In genomic region chr14:29438666-29439065, GRCm38 (mm10) we compare ENCODE assay signal across 21 mouse cellular contexts.
DNase-seq lines count a peak whose midpoint lies in the region; ATAC-seq and TF ChIP-seq lines count a peak whose summit lies in the region.
"Had no signal": no experiment of that assay in that cellular context is flagged by ENCODE, and none has a peak within 500 bp of the region (broad histone marks: within the 10 kb centered on the region; RNA-seq: fewer than 3 reads in every experiment).

No protein-coding gene starts in this region.

- no peak overlapping the region for H3K9ac ChIP-seq in midbrain, embryonic 11.5 days (ENCODE audit: low read length)
- no peak overlapping the region for H3K9ac ChIP-seq in midbrain, embryonic 15.5 days
- H3K9ac ChIP-seq: forebrain, embryonic 13.5 days; hindbrain, embryonic 14.5 days; liver, embryonic 15.5 days had no signal

- H3K9me3 ChIP-seq in midbrain, embryonic 11.5 days (ENCODE audit: control insufficient read depth, low read length) = no peaks in the 10 kb centered on the region
- H3K9me3 ChIP-seq in midbrain, embryonic 15.5 days = no peaks in the 10 kb centered on the region
- H3K9me3 ChIP-seq: forebrain, embryonic 13.5 days; limb, embryonic 10.5 days; liver, embryonic 15.5 days had no signal

- no peaks in the 10 kb centered on the region for H3K4me1 ChIP-seq in kidney, adult 2 months (ENCODE audit: control insufficient read depth, insufficient read depth, low read length)
- peaks cover 11% of the 10 kb centered on the region for H3K4me1 ChIP-seq in midbrain, embryonic 11.5 days (ENCODE audit: control insufficient read depth, insufficient read depth, low read length)
- H3K4me1 ChIP-seq in midbrain, embryonic 15.5 days = peaks cover 14% of the 10 kb centered on the region
- H3K4me1 ChIP-seq: liver, embryonic 15.5 days; megakaryocyte, embryonic 14.5 days had no signal

- H3K36me3 ChIP-seq in kidney, adult 2 months (ENCODE audit: control insufficient read depth, insufficient read depth, low read length) = no peaks in the 10 kb centered on the region
- no peaks in the 10 kb centered on the region for H3K36me3 ChIP-seq in midbrain, embryonic 11.5 days (ENCODE audit: control insufficient read depth, insufficient read depth, low read length)
- no peaks in the 10 kb centered on the region for H3K36me3 ChIP-seq in midbrain, embryonic 15.5 days (replicated peaks)
- H3K36me3 ChIP-seq: limb, embryonic 10.5 days; liver, embryonic 15.5 days had no signal

- H3K27ac ChIP-seq in kidney, adult 2 months (ENCODE audit: insufficient read depth, low read depth, low read length) = no peak overlapping the region
- 0 out of 2 replicates have a peak overlapping the region, but pooled peaks have one; percentile 18 for H3K27ac ChIP-seq in layer of hippocampus, adult 2 months
- no peak overlapping the region for H3K27ac ChIP-seq in midbrain, embryonic 11.5 days (ENCODE audit: low read depth, low read length)
- no peak overlapping the region for H3K27ac ChIP-seq in midbrain, embryonic 15.5 days
- H3K27ac ChIP-seq: forebrain, embryonic 13.5 days; hindbrain, embryonic 14.5 days; left cerebral cortex, adult 2 months; limb, embryonic 10.5 days; liver, embryonic 15.5 days had no signal

- no peaks in the 10 kb centered on the region for H3K27me3 ChIP-seq in kidney, adult 2 months (replicated peaks; ENCODE audit: control insufficient read depth, insufficient read depth, low read length)
- no peaks in the 10 kb centered on the region for H3K27me3 ChIP-seq in midbrain, embryonic 11.5 days (ENCODE audit: control insufficient read depth, insufficient read depth, low read length)
- no peaks in the 10 kb centered on the region for H3K27me3 ChIP-seq in midbrain, embryonic 15.5 days (replicated peaks)
- H3K27me3 ChIP-seq: forebrain, embryonic 13.5 days; liver, embryonic 15.5 days; megakaryocyte, embryonic 14.5 days had no signal

- ATAC-seq in midbrain, embryonic 11.5 days (ENCODE audit: low FRiP score) = no peak
- ATAC-seq in midbrain, embryonic 15.5 days (replicated peaks) = no peak
- ATAC-seq: forebrain, embryonic 13.5 days; inflammation-experienced regulatory T-cells, adult 6 months had no signal

- no peak overlapping the region for H3K4me2 ChIP-seq in midbrain, embryonic 11.5 days
- no peak overlapping the region for H3K4me2 ChIP-seq in midbrain, embryonic 15.5 days
- H3K4me2 ChIP-seq: forebrain, embryonic 13.5 days; hindbrain, embryonic 14.5 days; liver, embryonic 15.5 days had no signal

- no peak for TF ChIP-seq POLR2A in kidney, adult 2 months (IDR thresholded peaks at IDR 0.05; ENCODE audit: low read depth, low read length)

- peak; percentile 10 for DNase-seq in kidney, adult 2 months
- no peak for DNase-seq in kidney, adult 9 months
- no peak for DNase-seq in layer of hippocampus, adult 2 months (ENCODE audit: low spot score in 2 of 2)
- DNase-seq in layer of hippocampus, adult 11-12 months (ENCODE audit: low spot score) = no peak
- peak; percentile 44 for DNase-seq in midbrain, embryonic 11.5 days (ENCODE audit: low spot score, missing footprints)
- no peak for DNase-seq in yolk sac, embryonic 10.5 days (ENCODE audit: low spot score)
- DNase-seq: adrenal gland, postnatal 10 days; cerebellum, adult 18-20 months; cerebellum, postnatal 25 days; embryo, embryonic 11 days; heart, postnatal 14 days; liver; thymus, postnatal 14 days had no signal

- no peak for TF ChIP-seq CTCF in kidney, adult 2 months (conservative IDR thresholded peaks at IDR 0.05; ENCODE audit: insufficient read depth, insufficient read length, low read depth, low read length)
- TF ChIP-seq CTCF in layer of hippocampus, adult 2 months (conservative IDR thresholded peaks at IDR 0.05) = no peak

- WGBS in kidney, adult 2 months = 24% methylated on average over 7 of the region's 7 CpGs
- 88% methylated on average over 7 of the region's 7 CpGs for WGBS in midbrain, embryonic 11.5 days
- 87% methylated on average over 7 of the region's 7 CpGs for WGBS in midbrain, embryonic 15.5 days

- H3K4me3 ChIP-seq in kidney, adult 2 months (ENCODE audit: insufficient read depth, low read depth, low read length) = no peak overlapping the region
- no peak overlapping the region for H3K4me3 ChIP-seq in layer of hippocampus, adult 2 months
- no peak overlapping the region for H3K4me3 ChIP-seq in midbrain, embryonic 11.5 days (ENCODE audit: low read depth, low read length)
- no peak overlapping the region for H3K4me3 ChIP-seq in midbrain, embryonic 15.5 days
- H3K4me3 ChIP-seq: forebrain, embryonic 13.5 days; left cerebral cortex, adult 2 months; limb, embryonic 10.5 days; liver, embryonic 15.5 days; megakaryocyte, embryonic 14.5 days had no signal

Comparison
In these comparisons a context has a peak if more than half of its experiments do, and no peak if none do; other contexts are left out.
1. DNase-seq: peak in kidney, adult 2 months (single experiment) and midbrain, embryonic 11.5 days (single experiment); none in kidney, adult 9 months (single experiment), layer of hippocampus, adult 2 months (0 of 2), layer of hippocampus, adult 11-12 months (single experiment) and yolk sac, embryonic 10.5 days (single experiment).